Mouse (Mus musculus) midbrain, embryonic 12.5 days (tissue): ENCODE data around the gene Tsga10ip. TPM values are rescaled to one million over a fixed set of nuclear protein-coding genes. Genes with fewer than 3 reads are reported as not detected.
A peak's percentile ranks its signal among the peaks of the same experiment; 100 is the strongest.
"Not testable (repeated sequence)": the region's sequence is repeated elsewhere in the genome, so short reads cannot be mapped to it uniquely, and the experiment has no call there.

Source experiments
- ATAC-seq: fragments of 200-750 bp; cut with Nextera tagmentation; 2 replicates; pipeline ENCODE4 v1.8.0; 2017; ENCODE audit warnings: low read depth, moderate TSS enrichment, moderate library complexity; ENCODE audit not compliant: low FRiP score
- H3K27ac ChIP-seq: fragments of 300-500 bp; sonication (generic); replicated peaks from 2 replicates; pipeline ENCODE4 v1.5.1; 2016; ENCODE audit warnings: mild to moderate bottlenecking
- H3K27me3 ChIP-seq: fragments of 300-500 bp; sonication (generic); 2 replicates; pipeline ENCODE4 v1.6.1; 2016; ENCODE audit warnings: mild to moderate bottlenecking
- H3K36me3 ChIP-seq: fragments of 300-500 bp; sonication (generic); 2 replicates; pipeline ENCODE4 v1.6.1; 2016
- H3K4me1 ChIP-seq: fragments of 300-500 bp; sonication (generic); 2 replicates; pipeline ENCODE4 v1.6.1; 2016
- H3K4me2 ChIP-seq: fragments of 300-500 bp; sonication (generic); replicated peaks from 2 replicates; pipeline ENCODE4 v1.6.1; 2016; ENCODE audit warnings: mild to moderate bottlenecking, moderate library complexity
- H3K4me3 ChIP-seq: fragments of 300-500 bp; sonication (generic); 2 replicates; pipeline ENCODE4 v1.5.1; 2016; ENCODE audit warnings: mild to moderate bottlenecking
- H3K9ac ChIP-seq: fragments of 300-500 bp; sonication (generic); replicated peaks from 2 replicates; pipeline ENCODE4 v1.6.1; 2016; ENCODE audit warnings: mild to moderate bottlenecking, moderate library complexity
- H3K9me3 ChIP-seq: fragments of 300-500 bp; sonication (generic); 2 replicates; pipeline ENCODE4 v1.6.1; 2016; ENCODE audit warnings: mild to moderate bottlenecking
- WGBS: fragments of 180-500 bp; shearing (Covaris S2); methylation state at CpG from one replicate; pipeline ENCODE4 v1.1.7; 2016; 5-methylcytosine and 5-hydroxymethylcytosine counted together
- polyA plus RNA-seq: library from polyadenylated mRNA; unstranded; fragments of >200 nt; fragmentation: Nextera tagmentation; extraction: Ambion mirVana; gene quantifications from 2 replicates; pipeline ENCODE4 v1.2.1, GENCODE M21; 2016

The Tsga10ip gene
- polyA plus RNA-seq, 1 experiment from 2014 or later, result 0.28 TPM

GRCm38 (mm10) chr19:5349502-5349873 lies 52.8 kb downstream of the Tsga10ip start, which contains the start of gene Cst6:
Cst6 (minus strand) TSS chr19:5349574.
- not testable (repeated sequence) for H3K4me1 ChIP-seq, ATAC-seq, H3K27ac ChIP-seq, H3K9me3 ChIP-seq, H3K36me3 ChIP-seq
- Histone ChIP-seq H3K9ac (peak within 1 kb of the TSS; percentile 71), H3K27me3 (peaks cover 15% of the 10 kb centered on the region; the same call in 1 of the 2 replicates), H3K4me2 (peak within 1 kb of the TSS; percentile 67), H3K4me3 (peak within 1 kb of the TSS; percentile 41)
- 65% methylated on average over 6 of the region's 6 CpGs for WGBS

DNA sequence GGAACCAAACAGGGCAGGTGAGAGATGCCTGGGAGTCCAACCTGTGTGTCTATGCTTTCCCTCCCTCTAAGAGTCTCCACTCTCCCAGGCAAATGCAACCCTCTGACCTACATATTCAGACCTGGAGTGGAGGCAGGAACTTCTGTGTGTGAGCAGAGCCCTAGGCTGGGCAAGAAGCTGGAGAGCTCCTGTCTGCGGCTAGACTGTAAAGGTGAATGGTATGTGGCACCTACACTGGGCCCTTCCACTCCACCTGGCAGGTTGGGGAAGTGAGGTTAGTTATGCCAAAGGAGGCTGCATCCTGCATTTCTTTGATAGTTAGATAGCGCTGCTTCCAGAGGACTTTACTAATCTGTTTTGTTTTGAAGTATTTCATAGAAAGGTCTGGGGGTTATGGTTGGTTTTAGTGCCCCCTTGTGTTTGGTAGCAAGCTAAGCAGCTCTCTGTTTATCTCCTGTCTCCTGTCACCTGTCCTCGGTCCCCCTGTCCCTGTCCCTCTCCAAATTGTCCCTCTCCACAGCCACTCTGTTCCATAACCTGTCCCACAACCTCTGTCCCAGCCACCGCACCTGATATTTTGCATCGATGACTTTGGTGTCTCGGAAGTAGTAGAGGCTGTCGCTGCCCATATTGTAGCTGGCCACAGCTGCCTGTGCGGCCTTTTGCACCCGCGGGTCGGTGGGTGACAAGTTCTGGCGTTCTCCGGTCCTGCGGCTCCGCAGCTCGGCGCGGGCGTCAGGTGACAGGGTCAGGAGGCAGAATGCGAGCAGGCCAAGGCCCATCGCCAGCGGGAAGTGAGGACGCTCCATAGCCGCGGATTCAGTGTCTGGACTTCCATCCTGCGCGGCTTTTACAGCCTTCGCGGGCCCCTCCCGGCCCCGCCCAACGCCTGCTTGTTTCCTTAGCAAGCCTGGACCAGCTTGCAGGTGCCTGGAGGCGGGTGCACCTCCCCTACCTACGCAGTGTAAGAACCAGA lies 53.5 kb downstream of the Tsga10ip start:
- no peaks in the 10 kb centered on the region for H3K36me3 ChIP-seq
- H3K9me3 ChIP-seq, result no peaks in the 10 kb centered on the region
- H3K4me3 ChIP-seq, result peak overlapping the region; percentile 41
- H3K9ac ChIP-seq, result peak overlapping the region; percentile 71
- H3K27ac ChIP-seq, result no peak overlapping the region
- H3K4me1 ChIP-seq, result peaks cover 9% of the 10 kb centered on the region; the same call in 1 of the 2 replicates
- H3K27me3 ChIP-seq, result peaks cover 15% of the 10 kb centered on the region; the same call in 1 of the 2 replicates
- WGBS, result 6% methylated on average over 34 of the region's 34 CpGs
- ATAC-seq, result no peak
- H3K4me2 ChIP-seq, result peak overlapping the region; percentile 67

GRCm38 (mm10) chr19:5348064-5348463 lies 54.3 kb downstream of the Tsga10ip start:
- Histone ChIP-seq H3K4me3 (no peak overlapping the region), H3K27ac (no peak overlapping the region), H3K9ac (no peak overlapping the region), H3K4me2 (no peak overlapping the region), H3K9me3 (no peaks in the 10 kb centered on the region), H3K36me3 (no peaks in the 10 kb centered on the region), H3K27me3 (peaks cover 15% of the 10 kb centered on the region; the same call in 1 of the 2 replicates), H3K4me1 (peaks cover 9% of the 10 kb centered on the region; the same call in 1 of the 2 replicates)
- WGBS, result 78% methylated on average over 6 of the region's 6 CpGs
- ATAC-seq, result no peak

DNA sequence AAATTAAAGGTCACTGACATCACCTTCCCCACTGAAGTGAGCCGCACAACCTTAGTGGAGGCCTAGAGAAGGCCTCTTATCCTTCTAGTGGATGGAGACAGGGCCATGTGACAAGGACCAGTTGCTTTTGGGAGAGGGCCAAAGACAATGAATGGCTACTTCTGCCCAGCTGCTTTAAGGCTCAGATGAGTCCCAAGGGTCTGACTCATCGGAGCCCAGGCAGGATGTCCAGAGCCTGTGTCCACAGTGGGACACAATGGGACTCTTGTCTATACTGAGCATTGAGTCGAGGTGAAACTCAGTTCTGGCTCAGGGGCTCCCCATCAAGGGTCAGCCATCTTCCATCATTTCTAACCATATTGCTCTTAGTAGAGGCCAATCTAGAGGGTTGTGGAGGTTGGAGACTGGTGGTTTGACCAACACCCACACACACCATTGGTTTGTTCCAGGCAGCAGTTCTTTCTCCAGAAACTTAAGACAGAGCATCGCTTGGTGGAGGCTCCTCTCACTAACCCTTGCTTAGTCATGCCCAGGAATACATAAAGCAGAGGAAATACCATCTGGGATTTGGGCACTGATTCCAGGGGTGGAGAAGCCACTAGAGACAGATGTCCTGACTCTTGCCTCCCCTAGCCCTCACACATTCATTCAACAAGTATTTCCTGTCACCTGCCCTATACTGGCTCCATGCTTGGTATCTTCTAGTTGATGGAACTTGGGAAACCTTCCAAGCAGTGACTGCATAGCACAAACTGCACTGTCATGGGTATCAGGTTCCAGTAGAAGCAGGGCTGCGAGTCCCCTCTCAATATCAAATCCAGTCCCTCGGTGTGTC lies 56.8 kb downstream of the Tsga10ip start:
- 86% methylated on average over 6 of the region's 6 CpGs for WGBS

DNA sequence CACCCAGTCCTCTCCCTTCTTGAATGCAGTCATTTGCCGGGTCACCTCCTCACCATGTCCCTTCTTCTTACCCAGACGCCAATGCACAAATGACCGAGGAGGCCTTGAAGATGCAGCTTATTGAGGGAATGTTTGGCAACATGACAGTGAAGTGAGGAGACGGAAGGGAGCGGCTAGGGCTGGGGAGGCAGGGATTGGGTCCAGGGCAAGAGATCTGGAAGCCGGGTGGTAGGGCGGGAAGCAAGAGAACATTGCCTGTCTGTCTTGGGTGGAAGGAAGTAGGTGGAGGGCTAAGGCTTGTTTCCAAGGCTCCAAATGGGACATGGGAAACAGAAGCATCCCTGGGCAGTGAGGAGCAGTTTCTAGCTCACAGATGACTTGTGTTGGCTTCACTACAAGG lies 61.0 kb downstream of the Tsga10ip start:
- WGBS, result 89% methylated on average over 7 of the region's 7 CpGs
- no peak overlapping the region for H3K4me3 ChIP-seq
- ATAC-seq, result no peak

More for the DNA sequence above, 56.8 kb downstream of the Tsga10ip start:
- peaks cover 9% of the 10 kb centered on the region; the same call in 1 of the 2 replicates for H3K4me1 ChIP-seq
- no peaks in the 10 kb centered on the region for H3K9me3 ChIP-seq
- H3K4me2 ChIP-seq, result no peak overlapping the region
- H3K27me3 ChIP-seq, result peaks cover 13% of the 10 kb centered on the region; the same call in 1 of the 2 replicates
- no peak overlapping the region for H3K27ac ChIP-seq
- H3K9ac ChIP-seq, result no peak overlapping the region
- no peak overlapping the region for H3K4me3 ChIP-seq
- H3K36me3 ChIP-seq, result no peaks in the 10 kb centered on the region
- ATAC-seq, result no peak

More for the DNA sequence above, 61.0 kb downstream of the Tsga10ip start:
- Histone ChIP-seq H3K9ac (no peak overlapping the region), H3K27ac (no peak overlapping the region), H3K36me3 (no peaks in the 10 kb centered on the region), H3K27me3 (no peaks in the 10 kb centered on the region), H3K4me2 (no peak overlapping the region), H3K9me3 (no peaks in the 10 kb centered on the region), H3K4me1 (no peaks in the 10 kb centered on the region)

Other genes starting within 250 kb of the Tsga10ip start
- gene Pacs1, start 129.4 kb downstream of the Tsga10ip start, polyA plus RNA-seq, result 32.5 and 32.8 TPM in 2 replicates
- 411 and 418 TPM in 2 replicates for gene Sf3b2, start 107.1 kb downstream of the Tsga10ip start, polyA plus RNA-seq
- gene Gal3st3, start 104.2 kb downstream of the Tsga10ip start, polyA plus RNA-seq, result 20.4 and 24.1 TPM in 2 replicates
- not detected in 2 replicates for gene Catsper1, start 66.8 kb downstream of the Tsga10ip start, polyA plus RNA-seq
- 0.87 and 2.2 TPM in 2 replicates for gene Cst6, start 53.0 kb downstream of the Tsga10ip start, polyA plus RNA-seq
- gene Eif1ad, start 35.8 kb downstream of the Tsga10ip start, polyA plus RNA-seq, result 75.9 and 79.9 TPM in 2 replicates
- gene Banf1, start 35.4 kb downstream of the Tsga10ip start, polyA plus RNA-seq, result 392 and 402 TPM in 2 replicates
- 115 and 118 TPM in 2 replicates for gene Sart1, start 13.8 kb downstream of the Tsga10ip start, polyA plus RNA-seq
- gene Drap1, start 22.5 kb upstream of the Tsga10ip start, polyA plus RNA-seq, result 257 and 262 TPM in 2 replicates
- gene AI837181, start 22.6 kb upstream of the Tsga10ip start, polyA plus RNA-seq, result 52.4 and 60.3 TPM in 2 replicates
- not detected in 2 replicates for gene Fosl1, start 45.0 kb upstream of the Tsga10ip start, polyA plus RNA-seq
- gene Ccdc85b, start 55.4 kb upstream of the Tsga10ip start, polyA plus RNA-seq, result 10.1 TPM in 2 replicates
- gene Fibp, start 58.1 kb upstream of the Tsga10ip start, polyA plus RNA-seq, result 144 and 149 TPM in 2 replicates
- gene Ctsw, start 66.0 kb upstream of the Tsga10ip start, polyA plus RNA-seq, result 3.6 and 3.9 TPM in 2 replicates
- 57.9 and 68.9 TPM in 2 replicates for gene Efemp2, start 71.4 kb upstream of the Tsga10ip start, polyA plus RNA-seq
- gene Mus81, start 85.9 kb upstream of the Tsga10ip start, polyA plus RNA-seq, result 47.7 and 50.1 TPM in 2 replicates
- gene Cfl1, start 87.9 kb upstream of the Tsga10ip start, polyA plus RNA-seq, result 3,169 and 3,187 TPM in 2 replicates
- gene 1700020D05Rik, start 101.3 kb upstream of the Tsga10ip start, polyA plus RNA-seq, result 0.22 TPM in 1 of 2 replicates, not detected in the other
- gene Snx32, start 108.0 kb upstream of the Tsga10ip start, polyA plus RNA-seq, result 35.9 and 36.0 TPM in 2 replicates
- 0.08 and 0.14 TPM in 2 replicates for gene Ovol1, start 158.1 kb upstream of the Tsga10ip start, polyA plus RNA-seq
- 2.2 and 2.6 TPM in 2 replicates for gene Ap5b1, start 165.5 kb upstream of the Tsga10ip start, polyA plus RNA-seq
- gene Rnaseh2c, start 199.3 kb upstream of the Tsga10ip start, polyA plus RNA-seq, result 137 and 165 TPM in 2 replicates
- 80.4 and 81.6 TPM in 2 replicates for gene Kat5, start 207.7 kb upstream of the Tsga10ip start, polyA plus RNA-seq
- gene Rela, start 235.0 kb upstream of the Tsga10ip start, polyA plus RNA-seq, result 34.2 and 37.6 TPM in 2 replicates